Mouse (Mus musculus) thymus, adult 2 months (tissue): ENCODE measurements around the gene Ankrd28.

Experiments used
- CTCF ChIP-seq: fragments of 200-500 bp; IDR thresholded peaks from 2 replicates; pipeline ENCODE4 v1.5.1; 2012; ENCODE audit warnings: mild to moderate bottlenecking, control low read depth, low read length, moderate library complexity, borderline replicate concordance; ENCODE audit not compliant: control insufficient read depth, poor library complexity, insufficient read depth; ENCODE audit errors: extremely low read depth
- POLR2A ChIP-seq: fragments of 200-500 bp; IDR thresholded peaks from 2 replicates; pipeline ENCODE4 v1.6.1; 2012; ENCODE audit warnings: mild to moderate bottlenecking, low read length, control low read depth, moderate library complexity; ENCODE audit not compliant: control insufficient read depth, poor library complexity, insufficient read depth; ENCODE audit errors: extremely low read depth

DNA sequence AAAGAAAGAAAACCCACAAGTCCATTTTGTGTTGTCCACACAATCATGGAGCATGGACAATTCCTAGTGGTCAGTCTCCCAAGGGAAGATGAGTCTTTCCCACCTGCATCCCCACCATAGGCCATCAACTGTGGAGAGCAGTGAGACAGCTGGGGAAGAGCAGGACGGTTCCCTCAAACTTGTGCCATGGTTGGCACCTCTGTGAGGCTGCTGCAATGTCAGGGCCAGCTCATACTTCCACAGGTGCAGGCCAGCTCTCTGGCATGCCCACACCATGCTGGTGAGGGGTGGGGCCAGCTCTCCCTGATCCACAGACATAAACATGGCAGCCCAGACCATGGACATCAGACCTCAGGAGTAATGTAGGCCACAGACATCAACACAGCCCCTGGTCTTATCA is 144.2 kb downstream of the Ankrd28 start:
- TF ChIP-seq POLR2A (no peak), CTCF (no peak)
